Mouse (Mus musculus) liver, adult 2 months (tissue): ENCODE results near the gene Dact3. TPM values are rescaled to one million over a fixed set of nuclear protein-coding genes. Genes with fewer than 3 reads are reported as not detected.

Source experiments
- DNase-seq: peaks from one replicate; pipeline ENCODE4 v3.0.0-alpha.2; 2011; ENCODE audit warnings: low read depth, low spot score; ENCODE audit errors: extremely low read depth
- H3K27ac ChIP-seq: fragments of 200-500 bp; replicated peaks from 2 replicates; pipeline ENCODE4 v1.5.1; 2012; ENCODE audit warnings: low read depth, mild to moderate bottlenecking, control low read depth, inconsistent platforms, low read length; ENCODE audit not compliant: insufficient read depth
- H3K27me3 ChIP-seq: fragments of 200-500 bp; 2 replicates; pipeline ENCODE4 v1.6.1; 2012; ENCODE audit warnings: mild to moderate bottlenecking, moderate library complexity, low read length, inconsistent platforms; ENCODE audit not compliant: control insufficient read depth, insufficient read depth
- H3K36me3 ChIP-seq: fragments of 200-500 bp; 2 replicates; pipeline ENCODE4 v1.6.1; 2012; ENCODE audit warnings: low read length, inconsistent platforms; ENCODE audit not compliant: control insufficient read depth, insufficient read depth
- H3K4me1 ChIP-seq: fragments of 200-500 bp; 2 replicates; pipeline ENCODE4 v1.6.1; 2011; ENCODE audit warnings: low read length; ENCODE audit not compliant: control insufficient read depth, insufficient read depth
- H3K4me3 ChIP-seq: fragments of 200-500 bp; 2 replicates; pipeline ENCODE4 v1.5.1; 2011; ENCODE audit warnings: low read depth, mild to moderate bottlenecking, control low read depth, low read length, moderate library complexity; ENCODE audit not compliant: insufficient read depth
- H3K79me2 ChIP-seq: fragments of 200-500 bp; 2 replicates; pipeline ENCODE4 v1.6.1; 2012; ENCODE audit warnings: inconsistent platforms, mild to moderate bottlenecking, low read length, moderate library complexity; ENCODE audit not compliant: control insufficient read depth, insufficient read depth
- H3K9ac ChIP-seq: fragments of 200-500 bp; 2 replicates; pipeline ENCODE4 v1.6.1; 2012; ENCODE audit warnings: low read depth, mild to moderate bottlenecking, control low read depth, inconsistent platforms, low read length
- CTCF ChIP-seq: fragments of 200-500 bp; IDR thresholded peaks from 2 replicates; pipeline ENCODE4 v1.5.1; 2011; ENCODE audit warnings: low read depth, low read length, control low read depth
- POLR2A ChIP-seq: fragments of 200-500 bp; IDR thresholded peaks from 2 replicates; pipeline ENCODE4 v1.6.1; 2011; ENCODE audit warnings: low read length, control low read depth; ENCODE audit not compliant: insufficient read depth; ENCODE audit errors: extremely low read depth
- WGBS: fragments of 180-500 bp; shearing (Covaris S2); methylation state at CpG from one replicate; pipeline ENCODE4 v1.1.7; 2018; 5-methylcytosine and 5-hydroxymethylcytosine counted together
- polyA plus RNA-seq: library from polyadenylated mRNA; depleted of rRNA; stranded (reverse); fragments of >200 nt; gene quantifications from 2 replicates; pipeline ENCODE4 v1.2.3, GENCODE M21; 2012
- total RNA-seq: library from RNA; depleted of rRNA; stranded (reverse); fragments of >200 nt; gene quantifications from 2 replicates; pipeline ENCODE4 v1.2.3, GENCODE M21; 2014

Gene Dact3
- total and polyA plus RNA-seq, 2 experiments = under 0.01 to 0.64 TPM

- no peaks in the 10 kb centered on the region for H3K36me3 ChIP-seq
- 56% methylated on average over 6 of the region's 6 CpGs for WGBS
- peak overlapping the region; percentile 49; the same call in 1 of the 2 replicates for H3K27ac ChIP-seq
- H3K4me3 ChIP-seq = no peak overlapping the region
- TF ChIP-seq CTCF (no peak), POLR2A (no peak)
- DNase-seq = no peak
- peaks cover 10% of the 10 kb centered on the region for H3K27me3 ChIP-seq
- H3K4me1 ChIP-seq = no peaks in the 10 kb centered on the region
- no peaks in the 10 kb centered on the region for H3K79me2 ChIP-seq
- no peak overlapping the region for H3K9ac ChIP-seq
Measured at GRCm38 (mm10) chr7:16890536-16890935, 15.4 kb downstream of the Dact3 start.

DNA sequence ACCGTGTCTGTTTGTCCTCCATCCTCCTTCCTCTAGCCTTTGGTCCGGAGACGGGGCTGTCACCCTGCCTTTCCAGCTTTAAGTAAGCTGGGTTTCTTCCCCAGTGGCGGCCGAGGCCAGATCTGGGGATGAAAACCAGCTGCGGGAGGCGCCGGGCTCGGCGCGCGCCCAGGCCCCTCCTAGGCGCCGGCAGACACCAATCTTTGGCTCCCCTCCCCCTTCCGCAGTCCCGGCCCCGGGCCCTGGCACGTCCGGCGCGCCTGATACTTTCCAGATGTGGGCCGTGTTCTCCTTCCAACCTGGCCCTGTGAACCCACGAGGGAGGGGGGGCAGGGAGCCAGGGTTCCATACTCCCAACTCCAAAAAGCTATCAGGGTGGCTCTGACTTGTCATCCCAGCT lies 15.8 kb downstream of the Dact3 start:
- Histone ChIP-seq H3K9ac (no peak overlapping the region), H3K4me3 (no peak overlapping the region), H3K79me2 (no peaks in the 10 kb centered on the region), H3K27me3 (peaks cover 6% of the 10 kb centered on the region), H3K4me1 (no peaks in the 10 kb centered on the region), H3K27ac (peak overlapping the region; percentile 49), H3K36me3 (no peaks in the 10 kb centered on the region)
- 7% methylated on average over 23 of the region's 23 CpGs for WGBS
- DNase-seq = peak; percentile 15
- TF ChIP-seq POLR2A (no peak), CTCF (no peak)

DNA sequence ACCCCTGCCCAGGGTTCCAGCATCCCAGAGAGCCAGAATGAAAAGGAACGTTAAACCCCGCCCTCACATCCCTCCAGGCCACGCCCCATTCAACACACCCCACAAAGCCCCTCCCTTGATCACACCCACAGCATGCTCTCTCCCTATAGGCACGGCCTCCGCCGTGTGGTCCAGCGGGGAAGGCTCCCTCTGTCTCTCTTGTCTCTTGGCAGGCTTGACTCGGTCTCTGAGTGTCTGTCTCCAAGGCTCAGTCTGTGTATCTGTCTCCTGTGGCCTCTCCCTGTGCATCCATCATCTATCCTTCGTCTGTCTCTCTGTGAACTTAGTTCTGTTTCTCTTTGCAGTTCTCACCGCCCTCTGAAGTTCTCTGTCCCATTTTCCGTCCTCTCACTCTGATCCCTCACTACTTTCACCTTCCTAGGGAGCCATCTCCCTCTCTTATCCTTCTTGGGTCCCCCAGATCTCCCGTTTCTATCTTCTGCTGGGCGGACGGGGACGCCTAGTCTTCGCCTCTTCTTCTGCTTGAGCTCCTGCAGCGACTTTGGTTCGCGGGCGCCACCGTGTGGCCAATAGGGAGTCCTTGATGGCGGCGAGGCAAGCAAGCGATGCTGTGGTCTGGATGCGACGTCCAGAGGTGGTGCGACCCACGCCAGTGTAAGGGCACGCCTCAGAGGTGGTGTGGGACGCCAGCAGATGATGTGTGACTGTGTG lies 16.7 kb downstream of the Dact3 start, which contains the start of gene Gng8:
TSS of gene Gng8 (plus strand) at position 146 of the 711 bp plus-strand sequence.
- Histone ChIP-seq H3K9ac (no peak within 1 kb of the TSS), H3K79me2 (no peaks in the 10 kb centered on the region), H3K4me1 (no peaks in the 10 kb centered on the region), H3K4me3 (no peak within 1 kb of the TSS), H3K27ac (peak within 1 kb of the TSS; percentile 49), H3K27me3 (no peaks in the 10 kb centered on the region; the same call in 1 of the 2 replicates), H3K36me3 (no peaks in the 10 kb centered on the region)
- WGBS = under 1% methylated on average over 30 of the region's 30 CpGs
- DNase-seq = peak; percentile 40
- TF ChIP-seq POLR2A = no peak
- peak; percentile 86 for TF ChIP-seq CTCF

DNA sequence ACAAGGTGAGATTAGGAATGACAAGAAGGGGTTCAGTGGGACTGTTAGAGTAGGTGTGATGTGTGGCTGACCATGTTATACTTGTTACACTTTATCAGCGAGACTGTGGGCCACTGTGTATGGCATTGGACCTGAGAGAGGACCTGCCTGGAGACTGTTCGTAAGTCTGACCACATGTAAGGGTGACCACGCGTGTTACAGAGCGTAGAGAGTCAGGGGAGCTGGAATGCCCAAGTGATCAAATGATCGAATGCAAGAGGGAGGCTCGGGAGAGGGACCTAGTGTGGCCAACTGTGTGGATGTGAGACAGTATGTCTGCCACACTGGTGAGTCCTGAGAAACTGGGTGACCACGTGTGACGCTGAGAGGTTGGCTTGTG lies 17.2 kb downstream of the Dact3 start:
- 47% methylated on average over 9 of the region's 9 CpGs for WGBS
- TF ChIP-seq POLR2A (no peak), CTCF (no peak)
- H3K36me3 ChIP-seq = no peaks in the 10 kb centered on the region

GRCm38 (mm10) chr7:16893612-16894011 lies 18.5 kb downstream of the Dact3 start:
- no peaks in the 10 kb centered on the region; the same call in 1 of the 2 replicates for H3K27me3 ChIP-seq
- WGBS = 20% methylated on average over 6 of the region's 6 CpGs

More for the DNA sequence above, 17.2 kb downstream of the Dact3 start:
- H3K79me2 ChIP-seq = no peaks in the 10 kb centered on the region
- DNase-seq = no peak
- H3K27ac ChIP-seq = no peak overlapping the region
- H3K27me3 ChIP-seq = no peaks in the 10 kb centered on the region; the same call in 1 of the 2 replicates
- H3K4me3 ChIP-seq = no peak overlapping the region
- no peaks in the 10 kb centered on the region for H3K4me1 ChIP-seq
- H3K9ac ChIP-seq = no peak overlapping the region

GRCm38 (mm10) chr7:16894279-16894678 lies 19.2 kb downstream of the Dact3 start:
- 16% methylated on average over 4 of the region's 4 CpGs for WGBS
- H3K27me3 ChIP-seq = no peaks in the 10 kb centered on the region; the same call in 1 of the 2 replicates
- H3K36me3 ChIP-seq = no peaks in the 10 kb centered on the region
- H3K9ac ChIP-seq = no peak overlapping the region
- no peak overlapping the region for H3K4me3 ChIP-seq
- H3K79me2 ChIP-seq = no peaks in the 10 kb centered on the region
- no peak for TF ChIP-seq POLR2A
- TF ChIP-seq CTCF = no peak
- H3K27ac ChIP-seq = no peak overlapping the region
- no peak for DNase-seq
- no peaks in the 10 kb centered on the region for H3K4me1 ChIP-seq

More at GRCm38 (mm10) chr7:16893612-16894011, 18.5 kb downstream of the Dact3 start:
- no peak for TF ChIP-seq POLR2A
- no peak overlapping the region for H3K9ac ChIP-seq
- H3K36me3 ChIP-seq = no peaks in the 10 kb centered on the region
- H3K4me1 ChIP-seq = no peaks in the 10 kb centered on the region
- H3K4me3 ChIP-seq = no peak overlapping the region
- no peak for DNase-seq
- H3K27ac ChIP-seq = no peak overlapping the region
- no peaks in the 10 kb centered on the region for H3K79me2 ChIP-seq
